Mouse (Mus musculus): ENCODE measurements around the gene Hoxa3.
A peak's percentile ranks its signal among the peaks of the same experiment; 100 is the strongest.

Hoxa3 gene

DNA sequence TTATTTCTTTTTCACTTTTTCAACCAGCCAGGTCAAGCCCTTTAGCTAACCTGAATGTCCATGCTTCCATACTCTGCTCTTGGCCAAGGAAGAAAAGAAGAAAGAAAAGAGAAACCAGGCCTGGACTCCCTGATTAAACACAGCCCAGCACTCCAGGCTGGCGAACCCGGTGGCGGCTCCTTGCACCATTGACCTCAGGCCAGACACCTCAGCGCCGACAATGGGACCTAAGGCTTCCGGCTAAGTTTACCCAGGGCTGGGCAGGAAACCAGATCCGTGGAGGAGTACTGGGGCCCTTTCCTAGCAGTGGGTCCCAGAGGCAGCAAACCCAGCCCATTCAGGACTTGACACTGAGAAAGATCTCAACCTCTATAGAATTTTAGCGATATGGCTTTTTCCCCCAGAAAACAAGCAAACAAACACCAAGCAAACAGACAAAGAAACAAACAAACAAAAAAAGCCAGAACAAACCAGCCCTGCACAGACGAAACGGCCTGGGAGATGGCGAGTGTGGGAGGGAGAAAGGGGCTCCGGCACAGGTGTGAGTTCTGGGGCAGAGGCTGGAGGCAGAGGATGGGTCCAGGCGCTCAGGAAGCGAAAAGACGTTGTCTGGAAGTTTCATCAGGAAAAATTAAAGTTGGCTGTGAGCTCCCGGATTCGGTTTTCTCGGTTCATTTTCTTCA, 18.9 kb upstream of the Hoxa3 start:
- peak; percentile 71 for DNase-seq

DNA sequence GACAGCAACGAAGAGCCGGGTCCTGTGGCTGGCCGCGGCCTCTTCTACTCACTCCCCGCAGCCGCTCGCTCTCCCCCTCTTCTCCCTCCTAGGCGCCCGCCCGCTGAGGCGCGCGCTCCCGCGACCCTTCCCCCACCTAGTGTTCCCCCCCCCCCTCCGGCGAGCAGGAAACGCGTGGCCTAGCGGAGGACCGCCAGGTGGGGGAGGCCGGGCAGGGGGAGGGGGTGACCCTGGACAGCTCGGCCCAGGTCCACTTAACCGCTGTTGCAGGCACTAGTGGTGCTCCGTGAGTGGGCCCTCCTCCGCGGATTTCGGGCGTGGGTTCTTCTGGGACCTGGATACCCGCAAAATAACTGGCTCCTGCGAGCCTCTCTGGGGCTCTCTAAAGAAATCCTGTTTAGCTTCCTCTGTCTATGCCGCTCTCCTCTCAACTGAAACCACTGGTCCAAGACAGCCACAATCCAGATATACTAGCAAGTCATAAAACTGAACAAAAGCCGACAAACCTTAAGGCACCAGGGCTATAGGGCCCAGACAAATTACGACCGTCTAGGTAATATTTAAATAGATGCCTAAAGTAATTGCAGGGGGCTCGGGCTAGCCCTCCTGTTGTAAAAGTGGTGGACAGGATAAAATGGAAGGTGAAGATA, 17.5 kb upstream of the Hoxa3 start, which contains the start of gene Hoxa9:
Gene Hoxa9 (minus strand): TSS at position 574 of the 650 bp plus-strand sequence.
- peak; percentile 68 for DNase-seq

DNA sequence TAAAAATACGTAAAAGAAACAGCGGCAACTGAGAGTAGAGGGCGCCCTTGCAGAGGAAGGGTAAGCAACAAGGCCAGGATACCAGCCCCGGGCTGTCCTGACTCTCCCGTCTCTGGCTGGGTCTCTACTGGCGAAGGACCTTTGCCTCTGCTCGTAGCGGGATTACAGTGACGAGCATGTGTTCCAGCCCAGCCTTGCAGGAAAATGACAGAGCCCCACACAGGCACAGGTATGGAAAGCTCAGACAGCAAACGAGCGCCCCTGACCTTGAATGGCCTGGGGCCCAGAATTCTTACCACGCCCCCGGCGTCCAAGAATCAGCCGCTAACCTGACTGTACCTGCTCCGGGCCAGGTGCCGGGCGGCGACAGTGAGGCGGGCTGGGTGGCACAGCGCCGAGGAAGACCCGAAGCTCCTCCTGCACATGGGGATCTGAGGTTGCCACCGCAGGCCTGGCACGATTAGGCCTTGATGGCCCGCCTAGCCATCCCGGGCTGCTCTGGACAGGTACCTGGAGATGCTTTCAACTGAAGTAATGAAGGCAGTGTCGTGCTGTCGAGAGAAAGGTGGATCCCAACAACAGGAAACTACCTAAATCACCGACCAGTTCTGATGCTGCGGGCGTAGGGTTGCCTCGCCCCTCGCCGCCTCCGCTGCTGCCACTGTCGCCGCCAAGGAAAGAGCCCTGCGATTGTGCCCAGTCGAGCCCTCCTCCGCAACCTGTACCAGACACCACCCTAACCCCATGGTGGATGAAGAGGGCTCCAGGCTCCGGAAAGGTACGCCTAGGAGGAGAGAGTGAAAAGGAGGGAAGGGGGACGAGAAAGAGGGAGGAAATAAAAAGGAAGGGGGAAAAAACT, 16.7 kb upstream of the Hoxa3 start:
- peak; percentile 90 for DNase-seq

DNA sequence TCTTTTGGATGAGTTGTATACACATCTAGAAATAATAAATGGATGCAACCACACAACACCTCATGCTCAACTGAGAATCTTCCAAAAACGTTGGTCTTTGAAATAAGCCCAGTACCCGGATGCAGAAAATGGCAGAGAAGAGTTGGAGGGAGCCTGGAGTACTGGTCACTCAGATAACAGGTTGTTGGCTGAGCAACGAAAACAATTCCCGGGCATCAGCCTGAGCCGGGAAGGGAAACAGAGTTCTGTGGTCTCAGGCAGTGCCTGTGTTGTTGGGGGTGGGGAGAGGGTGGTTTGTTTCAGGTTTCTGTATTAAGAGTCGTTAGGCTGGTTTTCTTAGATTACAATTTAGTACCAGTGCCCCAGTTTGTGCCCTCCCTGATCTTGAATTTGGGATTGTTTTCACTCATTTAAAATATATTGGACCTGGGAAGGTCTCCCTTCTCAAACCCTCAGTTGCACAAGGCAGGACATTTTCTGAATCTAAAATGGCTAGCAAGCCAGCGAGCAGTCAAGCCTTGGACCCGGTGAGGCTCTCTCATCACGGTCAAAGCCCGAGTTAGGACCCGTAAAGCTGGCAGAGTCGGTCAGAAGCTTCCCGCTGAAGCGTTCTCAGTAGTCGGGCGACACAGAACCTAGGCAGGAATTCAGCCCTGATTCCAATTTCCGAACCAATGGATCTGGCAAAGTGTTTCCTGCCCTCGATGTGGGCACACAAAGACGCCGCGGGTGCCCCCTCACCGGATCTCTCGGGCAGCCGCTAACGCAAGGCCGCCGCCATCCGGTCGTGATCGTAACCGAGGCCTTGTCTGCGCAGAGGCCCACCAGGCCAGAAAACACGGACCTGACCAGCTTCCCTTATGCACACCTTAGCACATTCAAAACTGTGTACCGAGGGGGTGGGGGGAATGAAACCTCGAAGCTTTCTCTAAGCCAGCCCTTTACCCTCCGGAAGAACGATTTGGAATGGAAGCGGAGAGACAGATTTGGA, 15.6 kb upstream of the Hoxa3 start:
- DNase-seq: peak; percentile 60

DNA sequence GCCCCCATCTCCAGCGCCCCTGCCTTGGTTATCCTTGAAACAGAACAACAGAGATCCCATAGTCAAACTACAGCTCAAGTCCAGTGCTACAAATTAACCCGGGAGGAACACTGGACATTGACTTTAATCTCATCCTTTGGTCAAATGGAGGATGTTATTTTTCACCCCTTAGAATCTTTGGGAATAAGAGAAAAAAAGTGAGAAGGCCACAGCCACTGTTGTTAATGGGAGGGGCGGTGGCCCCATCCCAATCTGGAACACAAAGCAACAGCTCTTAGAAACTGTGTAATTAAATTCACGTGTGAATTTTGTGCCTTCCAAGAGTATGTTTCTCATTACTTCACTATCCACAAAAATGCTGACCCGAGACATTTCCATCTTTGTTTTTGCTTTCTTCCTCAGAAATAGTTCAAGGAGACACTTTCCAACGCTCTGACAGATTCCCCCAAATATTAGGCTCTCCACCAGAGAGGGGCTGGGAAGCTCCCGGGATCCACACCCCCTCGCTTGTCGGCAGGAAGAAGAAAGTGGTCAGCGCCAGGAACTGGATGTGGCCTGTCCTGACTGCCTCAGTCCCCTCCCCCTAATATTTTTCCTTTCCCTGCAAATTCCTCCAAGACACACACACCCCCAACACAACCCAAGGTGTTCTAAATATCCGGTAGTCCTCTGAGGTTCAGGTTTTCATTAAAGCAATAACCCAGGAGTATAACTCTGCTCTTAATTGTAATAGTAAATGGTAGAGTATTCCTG, 14.5 kb upstream of the Hoxa3 start:
- DNase-seq: peak; percentile 67

DNA sequence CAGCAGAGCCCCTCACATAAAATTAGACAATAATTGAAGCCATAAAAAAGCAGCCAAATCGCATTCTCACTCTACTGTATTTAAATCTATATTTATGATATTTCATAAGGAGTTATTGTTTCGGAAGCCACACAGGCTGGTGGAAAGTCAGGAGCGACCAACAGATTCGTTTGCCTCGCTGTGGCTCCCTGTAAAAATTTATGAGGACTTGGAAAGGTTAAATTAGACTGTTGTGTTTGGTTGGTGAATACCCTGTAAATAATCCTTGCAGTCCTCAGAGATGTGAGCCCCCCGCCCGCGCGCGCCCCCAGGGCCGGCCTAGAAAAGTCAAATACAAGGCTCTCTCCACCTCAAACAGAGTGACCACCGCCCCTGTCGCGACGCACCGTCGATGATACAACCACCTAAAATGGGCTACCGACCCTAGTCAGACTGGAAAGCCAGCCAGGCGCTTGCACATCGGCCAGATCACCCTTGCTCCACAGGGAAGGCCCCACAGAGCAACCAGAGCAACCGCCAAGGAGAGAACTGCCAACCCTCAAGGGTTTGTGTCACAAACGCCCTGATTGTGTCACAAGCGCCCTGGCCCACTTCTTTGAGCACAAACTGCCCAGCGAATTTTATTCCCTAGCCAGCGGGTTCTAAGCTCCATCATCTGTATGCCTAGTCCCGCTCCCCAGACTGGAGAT, 13.6 kb upstream of the Hoxa3 start:
- peak; percentile 40 for DNase-seq

DNA sequence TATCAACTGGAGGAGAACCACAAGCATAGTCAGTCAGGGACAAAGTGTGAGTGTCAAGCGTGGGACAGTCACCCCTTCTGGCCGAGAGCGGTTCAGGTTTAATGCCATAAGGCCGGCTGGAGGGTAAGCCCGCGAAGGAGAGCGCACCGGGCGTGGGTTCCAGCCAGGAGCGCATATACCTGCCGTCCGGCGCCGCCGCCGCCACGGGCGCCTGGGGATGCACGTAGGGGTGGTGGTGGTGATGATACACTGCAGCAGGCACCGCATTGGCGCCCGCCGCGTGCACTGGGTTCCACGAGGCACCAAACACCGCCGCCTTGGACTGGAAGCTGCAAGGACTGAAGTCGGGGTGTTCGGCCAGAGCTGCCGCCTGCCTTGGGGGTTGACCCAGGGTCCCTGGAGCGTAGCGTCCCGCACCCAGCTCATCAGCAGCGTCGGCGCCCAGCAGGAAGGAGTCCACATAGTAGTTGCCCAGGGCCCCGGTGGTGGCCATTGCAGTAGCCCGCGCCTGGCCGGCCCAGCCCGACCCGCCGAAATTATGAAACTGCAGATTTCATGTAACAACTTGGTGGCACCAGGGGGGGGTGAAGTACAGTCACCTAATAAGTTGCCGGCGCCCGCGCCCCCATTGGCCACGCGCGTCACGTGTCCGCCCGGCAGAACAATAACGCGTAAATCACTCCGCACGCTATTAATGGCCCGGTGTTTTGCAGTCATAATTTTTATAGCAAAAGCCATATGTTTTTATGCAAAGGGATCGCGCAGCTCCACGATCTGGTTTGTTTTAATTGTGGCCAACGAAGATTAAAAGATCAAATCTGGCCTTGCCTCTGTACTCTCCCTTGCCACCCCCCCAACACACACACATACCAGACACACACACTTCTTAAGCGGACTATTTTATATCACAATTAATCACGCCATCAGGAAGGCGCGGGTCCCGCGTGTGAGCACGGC, 12.8 kb upstream of the Hoxa3 start:
- DNase-seq: peak; percentile 95

DNA sequence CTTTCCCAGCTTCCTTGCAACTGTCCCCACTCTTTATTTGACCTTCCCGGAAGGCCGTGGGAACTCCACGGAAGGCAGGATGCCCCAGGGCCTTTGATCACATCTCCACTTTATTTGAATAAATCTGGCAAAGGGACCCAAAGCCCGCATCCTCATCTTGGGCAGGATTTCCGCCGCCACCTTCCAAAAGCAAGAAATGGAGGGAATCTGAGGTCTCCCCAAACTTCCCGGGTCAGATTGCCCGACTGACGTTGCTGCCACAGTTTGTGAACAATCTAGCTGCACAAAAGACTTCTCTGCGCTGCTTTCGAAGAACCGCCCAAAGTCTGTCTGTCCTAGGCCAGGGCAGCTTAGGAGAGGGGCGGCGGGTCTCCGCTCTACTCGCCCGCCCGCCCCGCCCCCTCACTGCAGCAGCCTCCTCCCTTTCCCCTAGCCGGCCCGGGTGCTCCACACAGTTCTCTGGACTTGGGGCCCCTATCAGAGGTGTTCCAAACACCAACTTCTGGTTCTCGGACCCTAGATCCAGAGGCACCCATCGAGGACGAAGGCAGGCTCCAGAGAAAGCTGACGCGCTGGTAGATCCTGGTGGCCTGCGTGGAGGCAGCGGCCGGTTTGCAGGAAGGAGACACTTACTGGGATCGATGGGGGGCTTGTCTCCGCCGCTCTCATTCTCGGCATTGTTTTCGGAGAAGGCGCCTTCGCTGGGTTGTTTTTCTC, 11.9 kb upstream of the Hoxa3 start:
- peak; percentile 44 for DNase-seq

DNA sequence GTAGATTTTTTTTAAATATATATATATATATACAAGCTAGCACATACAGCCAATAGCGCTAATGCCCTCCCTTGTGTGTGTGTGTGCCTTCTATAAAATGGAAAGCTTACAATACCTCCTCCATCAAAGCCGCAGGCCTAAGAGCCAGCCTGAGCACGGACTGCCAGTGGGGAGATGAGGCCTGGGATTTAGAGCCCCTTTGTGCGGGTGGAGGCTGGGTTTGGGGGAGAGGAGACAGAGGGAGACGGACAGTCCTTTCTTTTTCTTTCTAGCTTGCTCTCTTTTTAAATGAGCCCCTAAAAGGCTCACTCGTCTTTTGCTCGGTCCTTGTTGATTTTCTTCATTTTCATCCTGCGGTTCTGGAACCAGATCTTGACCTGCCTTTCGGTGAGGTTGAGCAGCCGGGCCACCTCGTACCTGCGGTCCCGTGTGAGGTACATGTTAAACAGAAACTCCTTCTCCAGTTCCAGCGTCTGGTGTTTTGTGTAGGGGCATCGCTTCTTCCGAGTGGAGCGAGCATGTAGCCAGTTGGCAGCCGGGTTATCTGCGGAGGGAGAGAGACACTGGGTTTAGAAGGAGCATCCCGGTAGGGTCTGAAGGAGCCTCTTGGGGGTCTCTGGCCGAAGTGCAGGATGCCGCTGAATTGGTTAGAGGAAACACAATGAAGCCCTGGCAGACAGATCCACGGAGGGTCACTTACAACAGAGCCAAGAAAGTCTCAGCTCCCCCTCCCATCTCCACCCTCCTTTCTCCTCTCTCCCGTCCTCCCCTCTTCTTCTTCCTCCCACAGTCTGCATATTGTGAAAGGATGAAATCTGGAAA, 11.0 kb upstream of the Hoxa3 start:
- DNase-seq: peak; percentile 42

DNA sequence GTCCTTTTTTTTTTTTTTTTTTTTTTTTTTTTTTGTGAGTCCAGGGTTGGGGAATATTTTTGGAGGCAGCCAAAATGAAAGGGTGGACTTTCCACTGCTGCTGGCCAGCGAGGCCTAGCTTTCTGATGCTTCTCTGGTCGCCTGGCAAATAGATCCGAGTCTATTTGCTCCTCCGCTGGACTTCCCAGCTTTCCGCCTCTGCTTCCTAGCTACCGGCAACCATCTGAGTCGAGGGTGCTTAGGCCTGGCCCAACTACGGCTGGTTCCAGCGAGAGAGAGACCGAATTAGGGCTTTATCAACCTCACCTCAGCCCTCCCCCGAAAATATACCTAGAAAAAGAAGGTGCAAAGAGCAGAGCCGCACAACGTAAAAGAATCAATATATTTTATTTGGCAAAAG, 9.6 kb upstream of the Hoxa3 start:
- DNase-seq: peak; percentile 37

DNA sequence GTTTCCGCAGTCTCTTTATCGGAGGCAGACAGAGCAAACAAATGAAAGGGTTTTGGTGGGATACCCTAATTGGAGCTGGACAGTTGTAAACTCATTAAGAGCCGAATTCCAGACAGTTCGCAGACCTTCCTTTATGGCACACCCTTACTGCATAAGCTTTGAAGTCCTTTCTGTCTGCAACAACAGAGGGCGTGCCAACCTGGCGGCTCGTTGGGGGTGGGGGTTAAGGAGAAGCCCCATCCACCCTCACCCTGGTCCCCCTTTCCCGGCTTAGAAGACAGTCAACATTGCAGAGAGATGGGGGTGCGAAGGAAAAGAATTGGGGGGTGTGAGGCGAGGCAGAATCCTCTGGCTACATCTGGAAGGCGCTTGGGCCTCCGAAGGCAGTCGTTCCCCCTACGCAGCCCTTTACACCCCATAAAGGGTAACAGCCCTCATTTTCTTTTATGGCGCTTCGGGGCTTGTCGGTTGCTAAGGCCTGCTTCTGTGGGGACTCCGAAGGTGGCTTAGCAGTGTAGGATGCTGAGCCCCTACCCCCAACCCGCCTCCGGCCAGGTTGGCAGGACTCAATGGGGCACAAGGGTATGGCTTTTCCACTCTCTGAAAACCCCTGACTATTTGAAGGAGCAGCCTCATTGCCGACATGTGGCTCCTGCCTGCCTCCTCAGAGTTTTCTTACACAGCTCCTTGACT, 9.0 kb upstream of the Hoxa3 start:
- no peak for DNase-seq

DNA sequence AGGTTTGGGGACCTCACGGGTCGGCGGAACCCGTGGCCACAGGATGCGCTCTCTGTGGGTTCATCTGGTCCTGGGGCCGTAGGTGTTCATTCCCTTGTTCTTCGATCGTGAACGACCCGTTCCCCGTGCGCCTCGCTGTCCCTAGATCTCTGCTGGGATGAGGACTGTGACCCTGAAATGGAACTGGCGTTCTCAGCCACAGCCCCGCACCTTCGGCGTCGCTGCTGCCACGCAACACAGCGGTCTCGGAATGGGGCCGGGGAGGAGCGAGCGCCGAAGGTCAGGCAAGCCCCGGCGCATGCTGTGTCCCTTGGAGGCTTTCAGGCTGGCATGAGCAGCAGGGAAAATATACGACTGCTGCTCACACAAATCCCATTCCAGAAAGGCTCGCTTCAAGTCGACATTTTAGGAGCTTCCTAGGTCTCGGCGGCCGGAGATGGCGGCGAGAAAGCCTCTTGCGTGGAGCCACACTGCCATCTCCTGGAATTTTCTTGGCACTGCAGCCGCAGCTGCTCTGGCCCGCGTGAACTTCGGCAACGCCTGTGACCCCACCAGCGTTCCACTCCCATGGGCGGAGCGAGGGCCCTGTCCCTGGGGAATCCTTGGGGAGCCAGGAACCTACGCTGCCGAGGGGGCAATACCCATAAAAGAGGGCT, 8.3 kb upstream of the Hoxa3 start, which contains the start of gene Hoxa7:
Gene Hoxa7 (minus strand): TSS at position 518 of the 656 bp plus-strand sequence.
- DNase-seq: peak; percentile 97

DNA sequence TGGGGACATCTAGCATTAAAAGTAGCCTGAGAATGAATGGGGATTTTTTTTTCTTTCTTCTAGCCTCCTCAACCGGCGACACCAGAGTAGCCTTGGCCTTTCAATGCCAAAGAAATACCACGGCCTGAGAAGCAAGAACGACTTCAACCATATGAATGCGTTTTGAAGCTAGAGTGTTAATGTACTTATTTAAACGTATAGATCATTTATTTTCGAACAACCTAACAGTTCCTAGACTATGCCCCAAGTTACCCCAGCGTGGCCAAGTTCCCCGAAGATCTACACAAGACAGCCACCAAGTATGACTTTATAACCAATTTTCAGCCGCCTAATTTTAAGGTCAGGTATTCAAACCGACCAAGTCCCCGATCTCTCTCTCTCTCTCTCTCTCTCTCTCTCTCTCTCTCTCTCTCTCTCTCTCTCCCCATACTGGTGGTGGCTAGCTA, 7.8 kb upstream of the Hoxa3 start:
- DNase-seq: no peak

DNA sequence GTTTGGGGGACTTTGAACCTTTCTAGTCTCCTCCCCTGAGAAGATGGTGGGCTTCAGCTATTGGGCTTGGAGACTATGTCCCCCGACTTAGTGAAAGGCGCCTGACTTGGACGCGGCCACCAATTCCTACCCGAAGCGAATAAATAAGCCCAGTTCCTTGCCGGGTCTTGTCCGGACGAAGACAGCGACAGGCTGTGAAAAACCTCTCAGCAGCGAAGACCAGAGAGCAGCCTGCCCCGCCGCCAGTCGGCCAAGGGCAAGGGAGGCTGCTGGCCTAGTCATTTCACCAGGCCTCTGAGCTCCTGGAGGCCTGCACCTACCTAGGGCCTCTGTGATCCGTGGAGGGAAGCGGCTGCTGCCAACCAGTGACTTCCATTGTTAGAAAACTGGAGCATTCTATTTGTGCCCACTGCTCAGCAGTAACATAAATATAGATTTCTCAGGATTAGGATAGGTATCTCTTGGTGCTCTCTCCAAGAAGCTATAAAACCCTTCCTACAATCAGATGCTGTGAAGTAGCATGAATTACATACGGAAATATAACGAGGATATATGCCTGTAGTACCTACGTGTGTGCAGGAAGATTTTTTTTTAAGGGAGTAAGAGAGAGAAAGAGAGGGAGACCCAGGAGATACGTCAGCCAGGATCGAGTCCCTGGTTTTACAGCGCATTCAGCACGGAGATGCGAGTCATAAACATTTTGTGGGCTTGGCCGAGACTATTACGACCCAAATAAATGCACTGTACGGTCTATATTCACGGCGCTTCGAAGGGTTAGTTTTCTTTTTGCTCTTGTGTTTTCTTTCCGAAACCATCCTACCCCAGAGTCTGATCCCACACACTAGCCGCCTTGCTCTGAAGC, 7.1 kb upstream of the Hoxa3 start:
- DNase-seq: peak; percentile 75

DNA sequence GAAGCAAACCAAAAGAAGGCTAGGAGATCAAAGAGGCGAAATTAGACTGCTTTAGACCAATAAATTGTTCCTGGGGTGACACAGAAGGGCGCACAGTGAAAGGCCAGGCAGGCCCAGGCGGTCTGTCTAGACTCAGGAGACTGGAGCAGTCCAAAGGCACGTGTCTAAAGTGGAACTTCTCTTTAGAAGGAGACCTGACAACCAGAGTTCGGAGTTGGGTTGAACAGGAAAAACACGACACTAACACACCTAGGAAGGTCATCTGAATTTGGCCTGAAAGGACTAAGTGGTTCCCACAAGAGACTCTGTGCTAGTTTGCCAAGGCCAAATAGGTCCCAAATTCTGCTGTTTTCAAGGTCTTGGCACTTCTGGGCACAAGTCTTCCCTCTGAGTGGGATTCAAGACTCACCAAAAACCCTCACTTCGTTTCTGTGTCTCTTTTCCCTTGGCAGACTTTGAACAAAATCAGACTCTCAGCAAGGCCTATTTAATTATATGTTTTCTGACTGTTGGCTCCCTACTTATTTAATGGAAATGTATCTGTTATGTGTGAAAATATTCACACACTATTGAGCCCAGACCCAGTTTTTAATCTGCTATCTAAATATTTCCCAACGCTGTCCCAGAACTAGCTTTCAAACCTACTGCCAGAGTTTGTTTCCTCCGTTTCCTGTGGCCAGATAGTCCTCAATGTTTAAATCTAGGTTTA, 6.3 kb upstream of the Hoxa3 start:
- peak; percentile 54 for DNase-seq

Measured in kidney, adult 9 months (tissue).